In genomic region chr6:112461459-112461858, GRCm38 (mm10) we compare ENCODE assay signal across 29 mouse cellular contexts. TPM values are rescaled to one million over a fixed set of nuclear protein-coding genes. Genes with fewer than 3 reads are reported as not detected.
"Had no signal": no experiment of that assay in that cellular context is flagged by ENCODE, and none has a peak within 500 bp of the region (broad histone marks: within the 10 kb centered on the region; RNA-seq: fewer than 3 reads in every experiment).

No protein-coding gene starts in this region.

- DNase-seq: gastrocnemius, adult 2 months; gastrocnemius, postnatal 10 days; gastrocnemius, postnatal 25 days; heart, adult 2 months; kidney, adult 18-20 months; kidney, adult 8-10 months; kidney, postnatal 10 days; kidney, postnatal 25 days; kidney, postnatal 4 days; liver; liver, embryonic 13.5 days; liver, postnatal 0 days had no signal

- H3K36me3 ChIP-seq: heart, embryonic 10.5 days; hindbrain, embryonic 10.5 days; hindbrain, embryonic 12.5 days; intestine, embryonic 15.5 days; limb, embryonic 10.5 days; limb, embryonic 12.5 days; liver, embryonic 13.5 days; liver, embryonic 15.5 days had no signal

- ATAC-seq: forebrain, embryonic 16.5 days; hindbrain, embryonic 16.5 days; inflammation-experienced regulatory T-cells, adult 6 months; intestine, embryonic 15.5 days; intestine, postnatal 0 days; liver, postnatal 0 days had no signal

- H3K4me2 ChIP-seq: hindbrain, embryonic 12.5 days; hindbrain, embryonic 14.5 days; intestine, embryonic 15.5 days; limb, embryonic 12.5 days; liver, embryonic 11.5 days; liver, embryonic 13.5 days; liver, embryonic 15.5 days had no signal

- H3K4me3 ChIP-seq: heart, adult 2 months; heart, embryonic 10.5 days; hindbrain, embryonic 10.5 days; hindbrain, embryonic 12.5 days; intestine, embryonic 15.5 days; layer of hippocampus, adult 2 months; left cerebral cortex, adult 2 months; limb, embryonic 10.5 days; limb, embryonic 12.5 days; liver, embryonic 13.5 days; liver, embryonic 15.5 days had no signal

- H3K27me3 ChIP-seq: hindbrain, embryonic 12.5 days; intestine, embryonic 15.5 days; liver, embryonic 13.5 days; liver, embryonic 15.5 days had no signal

- H3K9ac ChIP-seq: hindbrain, embryonic 12.5 days; hindbrain, embryonic 14.5 days; intestine, embryonic 15.5 days; limb, embryonic 12.5 days; liver, embryonic 13.5 days; liver, embryonic 15.5 days; liver, postnatal 0 days had no signal

- H3K9me3 ChIP-seq: heart, embryonic 10.5 days; hindbrain, embryonic 10.5 days; hindbrain, embryonic 12.5 days; intestine, embryonic 15.5 days; limb, embryonic 10.5 days; limb, embryonic 12.5 days; liver, embryonic 13.5 days; liver, embryonic 15.5 days had no signal

- H3K4me1 ChIP-seq: hindbrain, embryonic 10.5 days; hindbrain, embryonic 12.5 days; intestine, embryonic 15.5 days; liver, embryonic 13.5 days; liver, embryonic 15.5 days had no signal

- H3K27ac ChIP-seq: heart, adult 2 months; hindbrain, embryonic 10.5 days; hindbrain, embryonic 12.5 days; hindbrain, embryonic 14.5 days; intestine, embryonic 15.5 days; layer of hippocampus, adult 2 months; left cerebral cortex, adult 2 months; limb, embryonic 10.5 days; limb, embryonic 12.5 days; liver, embryonic 13.5 days; liver, embryonic 15.5 days had no signal

RNA-seq across cellular contexts. Expression of gene Cav3, which starts 2.2 kb away (rescaled TPM):
- total RNA-seq: granulocyte monocyte progenitor cell, adult 5-6 weeks; left cerebral cortex, postnatal 36 days had no signal
- polyA plus RNA-seq: forebrain, embryonic 16.5 days; hindbrain, embryonic 10.5 days; hindbrain, embryonic 16.5 days; inflammation-experienced regulatory T-cells, adult 6 months had no signal

RNA-seq across cellular contexts. Expression of gene Oxtr, which starts 28.3 kb away (rescaled TPM):
- total RNA-seq: granulocyte monocyte progenitor cell, adult 5-6 weeks had no signal
- polyA plus RNA-seq: inflammation-experienced regulatory T-cells, adult 6 months; liver, embryonic 11.5 days; liver, embryonic 13.5 days; liver, embryonic 15.5 days had no signal
